Comparison of ENCODE assay signal across 8 mouse cellular contexts in the genomic region with DNA sequence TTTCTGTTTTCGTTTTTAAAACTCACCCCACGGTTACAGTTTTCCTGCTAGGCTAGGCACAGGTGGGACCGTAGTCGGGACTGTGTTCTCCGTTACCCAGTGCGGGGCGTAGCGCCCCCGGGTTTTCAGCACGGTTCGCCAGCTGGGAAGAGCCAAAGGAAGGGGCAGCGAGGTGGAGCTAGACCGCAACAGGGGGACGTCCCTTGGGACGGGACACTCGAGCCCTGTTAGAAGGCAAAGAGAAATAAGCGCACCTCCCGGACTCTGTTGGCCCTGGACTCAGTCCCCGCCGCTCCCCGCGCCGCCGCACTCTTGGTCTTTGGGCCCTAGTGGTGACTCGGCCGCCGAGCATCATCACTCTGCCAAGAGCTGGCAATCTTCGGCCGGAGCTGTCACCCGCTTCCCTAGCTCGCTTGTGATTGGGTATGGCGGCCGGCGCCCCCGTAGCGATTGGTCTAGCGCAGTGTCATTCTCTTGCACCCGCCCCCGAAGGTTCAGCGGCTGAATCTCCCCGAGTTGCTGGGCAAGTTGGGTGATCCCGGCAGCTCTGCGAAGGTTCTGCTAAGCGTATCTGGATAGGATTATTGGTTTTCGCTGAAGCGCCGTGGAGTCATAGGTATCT. TPM values are rescaled to one million over a fixed set of nuclear protein-coding genes. Genes with fewer than 3 reads are reported as not detected.
DNase-seq lines count a peak whose midpoint lies in the region; ATAC-seq and TF ChIP-seq lines count a peak whose summit lies in the region.

Gene Slc46a3 (minus strand): TSS at position 361 of the 622 bp plus-strand sequence.

- under 1% methylated on average over 47 of the region's 47 CpGs for WGBS in forebrain, embryonic 12.5 days
- WGBS in heart, postnatal 0 days = under 1% methylated on average over 47 of the region's 47 CpGs
- under 1% methylated on average over 47 of the region's 47 CpGs for WGBS in liver, embryonic 16.5 days (ENCODE audit: insufficient replicate concordance)
- WGBS in neural tube, embryonic 13.5 days = under 1% methylated on average over 47 of the region's 47 CpGs

- ATAC-seq in forebrain, embryonic 12.5 days (ENCODE audit: low FRiP score) = peak; percentile 100
- peak; percentile 99 for ATAC-seq in heart, postnatal 0 days (ENCODE audit: insufficient read depth, low read depth)
- peak; percentile 96 for ATAC-seq in liver, embryonic 16.5 days (ENCODE audit: low read depth)
- ATAC-seq in neural tube, embryonic 13.5 days (ENCODE audit: low read depth) = peak; percentile 99

- peak within 1 kb of the TSS; percentile 88 for H3K9ac ChIP-seq in CH12.LX (ENCODE audit: insufficient read depth, low read depth)
- peak within 1 kb of the TSS; percentile 53 for H3K9ac ChIP-seq in forebrain, embryonic 12.5 days
- H3K9ac ChIP-seq in heart, postnatal 0 days (replicated peaks; ENCODE audit: low read depth, low read length) = peak within 1 kb of the TSS; percentile 55
- peak within 1 kb of the TSS; percentile 84 for H3K9ac ChIP-seq in liver, embryonic 16.5 days (ENCODE audit: low read depth, low read length)
- peak within 1 kb of the TSS; percentile 71 for H3K9ac ChIP-seq in neural tube, embryonic 13.5 days

- dilution Hi-C loops in CH12.LX (cut with MboI; ENCODE audit: extremely low pct_ligation_motif_present, extremely low pct_unique_long_range_greater_than_20kb, low sequenced_read_pairs) = no loop called here

- TF ChIP-seq RAD21 in CH12.LX (IDR thresholded peaks at IDR 0.05; ENCODE audit: low read depth, low read length) = no peak

- peak; percentile 44 for TF ChIP-seq POLR2A in CH12.LX (IDR thresholded peaks at IDR 0.05; ENCODE audit: low read depth, low read length)
- no peak; the same call in 1 of the 2 replicates for TF ChIP-seq POLR2A in testis, adult 2 months (IDR thresholded peaks at IDR 0.05; ENCODE audit: control insufficient read depth, low read depth, low read length)

- no peak for TF ChIP-seq EP300 in CH12.LX (IDR thresholded peaks at IDR 0.05; ENCODE audit: low read length)
- TF ChIP-seq EP300 in heart, postnatal 0 days (IDR thresholded peaks at IDR 0.05; ENCODE audit: low read depth) = no peak

- in situ Hi-C loops in CH12.LX (cut with MboI; ENCODE audit: low pct_ligation_motif_present, low pct_unique_long_range_greater_than_20kb, low sequenced_read_pairs) = no loop called here

- peak; percentile 92 for DNase-seq in CH12.LX (ENCODE audit: extremely low read depth)
- peak; percentile 93 for DNase-seq in c-Kit-positive CD71-positive TER-119-negative erythroid progenitor cells, embryonic 14.5 days (ENCODE audit: low read depth)
- DNase-seq in heart, postnatal 0 days (ENCODE audit: low spot score) = peak; percentile 94
- DNase-seq in kidney, postnatal 4 days = peak; percentile 90 to 92

- peak in 1 of 2 experiments; percentile 6; a peak in 1 of 4 replicates for TF ChIP-seq CTCF in CH12.LX (conservative IDR thresholded peaks at IDR 0.05 in 1 of 2, IDR thresholded peaks at IDR 0.05 in 1 of 2; ENCODE audit: low read depth in 2 of 2, low read length in 2 of 2)
- TF ChIP-seq CTCF in heart, postnatal 0 days (IDR thresholded peaks at IDR 0.05; ENCODE audit: low read depth) = peak; percentile 34; the same call in 1 of the 2 replicates
- peak; percentile 17; the same call in 1 of the 2 replicates for TF ChIP-seq CTCF in testis, adult 2 months (IDR thresholded peaks at IDR 0.05; ENCODE audit: control insufficient read depth, insufficient read depth, insufficient replicate concordance, low read depth, low read length)

- H3K79me2 ChIP-seq in CH12.LX (replicated peaks; ENCODE audit: control insufficient read depth, extremely low read depth, insufficient read depth, poor library complexity, severe bottlenecking) = no peaks in the 10 kb centered on the region

- no peaks in the 10 kb centered on the region for H3K27me3 ChIP-seq in CH12.LX (replicated peaks)
- H3K27me3 ChIP-seq in forebrain, embryonic 12.5 days = peaks cover 25% of the 10 kb centered on the region
- no peaks in the 10 kb centered on the region for H3K27me3 ChIP-seq in heart, postnatal 0 days (ENCODE audit: control insufficient read depth, insufficient read depth, low read length)
- H3K27me3 ChIP-seq in liver, embryonic 16.5 days (ENCODE audit: control insufficient read depth, insufficient read depth, low read depth, low read length) = no peaks in the 10 kb centered on the region
- peaks cover 22% of the 10 kb centered on the region for H3K27me3 ChIP-seq in neural tube, embryonic 13.5 days
- H3K27me3 ChIP-seq in testis, adult 2 months (ENCODE audit: control insufficient read depth, insufficient read depth, low read length) = no peaks in the 10 kb centered on the region

- peaks cover 15 to 53% of the 10 kb centered on the region in 2 experiments for H3K4me1 ChIP-seq in CH12.LX (ENCODE audit: control insufficient read depth in 1 of 2, insufficient read depth in 2 of 2)
- peaks cover 18% of the 10 kb centered on the region for H3K4me1 ChIP-seq in forebrain, embryonic 12.5 days
- H3K4me1 ChIP-seq in heart, postnatal 0 days (ENCODE audit: control insufficient read depth, insufficient read depth) = no peaks in the 10 kb centered on the region
- H3K4me1 ChIP-seq in liver, embryonic 16.5 days (ENCODE audit: control insufficient read depth, low read depth, low read length) = peaks cover 31% of the 10 kb centered on the region
- peaks cover 24% of the 10 kb centered on the region for H3K4me1 ChIP-seq in neural tube, embryonic 13.5 days (replicated peaks)
- H3K4me1 ChIP-seq in testis, adult 2 months (ENCODE audit: control insufficient read depth, insufficient read depth, low read length) = peaks cover 12% of the 10 kb centered on the region

- peak within 1 kb of the TSS; percentile 67 for H3K27ac ChIP-seq in CH12.LX (ENCODE audit: insufficient read depth, low read depth)
- H3K27ac ChIP-seq in forebrain, embryonic 12.5 days = 0 out of 2 replicates have a peak within 1 kb of the TSS, but pooled peaks have one; percentile 19
- H3K27ac ChIP-seq in heart, postnatal 0 days (ENCODE audit: low read depth) = 0 out of 2 replicates have a peak within 1 kb of the TSS, but pooled peaks have one; percentile 4
- H3K27ac ChIP-seq in liver, embryonic 16.5 days (ENCODE audit: low read length) = peak within 1 kb of the TSS; percentile 87
- no peak within 1 kb of the TSS for H3K27ac ChIP-seq in neural tube, embryonic 13.5 days (replicated peaks)
- H3K27ac ChIP-seq in testis, adult 2 months (ENCODE audit: control insufficient read depth, insufficient read depth, low read depth, low read length) = peak within 1 kb of the TSS; percentile 43; the same call in 1 of the 2 replicates

- peak within 1 kb of the TSS; percentile 83 for H3K4me2 ChIP-seq in CH12.LX (ENCODE audit: insufficient read depth, low read depth, poor library complexity, severe bottlenecking)
- peak within 1 kb of the TSS; percentile 90 for H3K4me2 ChIP-seq in forebrain, embryonic 12.5 days
- peak within 1 kb of the TSS; percentile 82 for H3K4me2 ChIP-seq in heart, postnatal 0 days (ENCODE audit: low read depth, low read length)
- H3K4me2 ChIP-seq in liver, embryonic 16.5 days (ENCODE audit: low read depth, low read length) = peak within 1 kb of the TSS; percentile 78
- peak within 1 kb of the TSS; percentile 72 for H3K4me2 ChIP-seq in neural tube, embryonic 13.5 days

- no peaks in the 10 kb centered on the region for H3K9me3 ChIP-seq in CH12.LX (replicated peaks; ENCODE audit: low read length)
- no peaks in the 10 kb centered on the region for H3K9me3 ChIP-seq in forebrain, embryonic 12.5 days
- H3K9me3 ChIP-seq in heart, postnatal 0 days (replicated peaks; ENCODE audit: control insufficient read depth, low read length) = no peaks in the 10 kb centered on the region
- no peaks in the 10 kb centered on the region for H3K9me3 ChIP-seq in liver, embryonic 16.5 days (replicated peaks; ENCODE audit: control insufficient read depth, low read length)
- no peaks in the 10 kb centered on the region for H3K9me3 ChIP-seq in neural tube, embryonic 13.5 days

- peaks cover 3 to 19% of the 10 kb centered on the region in 2 experiments for H3K36me3 ChIP-seq in CH12.LX (replicated peaks in 1 of 2; ENCODE audit: control insufficient read depth in 1 of 2, insufficient read depth in 1 of 2, low read length in 1 of 2)
- H3K36me3 ChIP-seq in forebrain, embryonic 12.5 days (replicated peaks) = no peaks in the 10 kb centered on the region
- H3K36me3 ChIP-seq in heart, postnatal 0 days (replicated peaks; ENCODE audit: control insufficient read depth, insufficient read depth, low read length) = no peaks in the 10 kb centered on the region
- H3K36me3 ChIP-seq in liver, embryonic 16.5 days (ENCODE audit: control insufficient read depth, insufficient read depth) = no peaks in the 10 kb centered on the region; the same call in 1 of the 2 replicates
- no peaks in the 10 kb centered on the region for H3K36me3 ChIP-seq in neural tube, embryonic 13.5 days
- no peaks in the 10 kb centered on the region for H3K36me3 ChIP-seq in testis, adult 2 months (ENCODE audit: control insufficient read depth, insufficient read depth, low read length)

- H3K4me3 ChIP-seq in CH12.LX (replicated peaks in 1 of 3; ENCODE audit: low read depth in 2 of 3, low read length in 2 of 3, poor library complexity in 1 of 3) = peak within 1 kb of the TSS; percentile 71 to 95 (median 85)
- H3K4me3 ChIP-seq in forebrain, embryonic 12.5 days (replicated peaks) = peak within 1 kb of the TSS; percentile 55
- peak within 1 kb of the TSS; percentile 60 for H3K4me3 ChIP-seq in heart, postnatal 0 days (ENCODE audit: low read depth, low read length)
- H3K4me3 ChIP-seq in liver, embryonic 16.5 days (ENCODE audit: low read depth, low read length) = peak within 1 kb of the TSS; percentile 81
- peak within 1 kb of the TSS; percentile 61 for H3K4me3 ChIP-seq in neural tube, embryonic 13.5 days
- peak within 1 kb of the TSS; percentile 88 for H3K4me3 ChIP-seq in testis, adult 2 months (ENCODE audit: control insufficient read depth, low read depth, low read length)

TF ChIP-seq in CH12.LX, 34 proteins besides CTCF, POLR2A, EP300 and RAD21 (continues in another document):
- no peak for TF ChIP-seq JUND (conservative IDR thresholded peaks at IDR 0.05; ENCODE audit: low read depth, low read length)
- peak; percentile 70; the same call in 1 of the 2 replicates for TF ChIP-seq UBTF (IDR thresholded peaks at IDR 0.05; ENCODE audit: low read depth, low read length)
- TF ChIP-seq MYC (IDR thresholded peaks at IDR 0.05; ENCODE audit: low read depth, low read length) = no peak
- TF ChIP-seq RCOR1 (conservative IDR thresholded peaks at IDR 0.05; ENCODE audit: low read depth, low read length) = no peak

RNA-seq across cellular contexts. Expression of gene Slc46a3, which starts in this region (rescaled TPM):
- total RNA-seq in CH12.LX (2012; rRNA removed) (5.1 and 6.6 TPM in 2 replicates), CH12.LX (2014; rRNA removed) (3.5 and 4.8 TPM in 2 replicates)
- 4.4 and 6.5 TPM in 2 replicates for polyA plus RNA-seq in CH12.LX (2012; ENCODE audit: insufficient read length, low read depth)
- 3.2 and 4.2 TPM in 2 replicates for polyA plus RNA-seq in forebrain, embryonic 12.5 days (2016; fragmentation: Nextera tagmentation; extraction: Ambion mirVana)
- total RNA-seq in heart, postnatal 0 days (2014; rRNA removed; ENCODE audit: low replicate concordance) = 0.35 and 3.5 TPM in 2 replicates
- 3.1 and 4.7 TPM in 2 replicates for polyA plus RNA-seq in heart, postnatal 0 days (2015; fragmentation: Nextera tagmentation; extraction: Ambion mirVana)
- 16.2 and 16.6 TPM in 2 replicates for polyA plus RNA-seq in liver, embryonic 16.5 days (2015; fragmentation: Nextera tagmentation; extraction: Ambion mirVana)
- 5.3 and 5.9 TPM in 2 replicates for polyA plus RNA-seq in neural tube, embryonic 13.5 days (2015; fragmentation: Nextera tagmentation; extraction: Ambion mirVana)
- 3.2 and 6.4 TPM in 2 replicates for polyA plus RNA-seq in testis, adult 2 months (2012; rRNA removed)
